ENCODE assay signal across 8 mouse cellular contexts in the genomic region with DNA sequence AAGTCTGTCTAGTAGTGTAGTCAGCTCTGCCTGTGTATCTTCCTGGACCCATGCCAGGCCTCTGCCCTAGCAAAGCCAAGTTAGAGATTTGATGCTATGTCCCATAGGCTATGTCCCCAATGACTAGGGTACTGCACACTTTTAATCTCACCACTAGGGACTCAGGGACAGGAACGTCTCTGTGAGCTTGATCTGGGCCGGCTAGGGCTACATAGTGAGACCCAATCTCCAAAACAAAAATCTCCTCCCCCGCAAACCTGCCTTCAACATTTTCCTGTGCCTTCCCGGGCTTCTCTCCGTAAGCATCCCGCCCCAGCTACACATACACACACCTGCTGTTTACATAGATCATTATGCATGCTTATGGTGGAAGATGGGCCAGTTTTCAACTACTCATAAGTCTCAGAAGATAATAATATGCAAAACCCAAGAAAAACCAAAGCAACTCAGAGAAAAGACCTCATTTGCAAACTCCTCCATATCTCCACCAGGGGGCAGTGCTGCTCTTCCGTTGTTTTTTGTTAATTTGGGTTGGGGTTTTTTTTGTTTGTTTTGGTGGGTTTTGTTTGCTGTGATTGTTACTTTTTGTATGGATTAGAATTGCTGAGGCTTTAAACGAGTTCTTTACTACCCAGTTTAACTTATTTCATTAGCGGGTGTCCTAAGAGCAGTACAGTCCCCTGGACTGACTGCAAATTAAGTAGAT. TPM values are rescaled to one million over a fixed set of nuclear protein-coding genes. Genes with fewer than 3 reads are reported as not detected.
DNase-seq lines count a peak whose midpoint lies in the region; ATAC-seq lines count a peak whose summit lies in the region.

No protein-coding gene starts in this region.

- no peak overlapping the region for H3K9ac ChIP-seq in lung, embryonic 15.5 days

- DNase-seq in cerebellum, postnatal 10 days = peak; percentile 39 to 58
- DNase-seq in cerebellum, adult 11 months = no peak
- no peak for DNase-seq in lung, postnatal 14 days
- DNase-seq in embryo, embryonic 10.5 days (ENCODE audit: low spot score) = peak; percentile 83
- DNase-seq in kidney, postnatal 10 days = peak; percentile 43
- DNase-seq in frontal cortex, postnatal 36 days (ENCODE audit: low spot score in 2 of 2) = no peak
- DNase-seq in urinary bladder, adult 18-20 months (ENCODE audit: low spot score in 2 of 2) = no peak

- no peak overlapping the region for H3K27ac ChIP-seq in lung, embryonic 15.5 days

- no peaks in the 10 kb centered on the region for H3K9me3 ChIP-seq in lung, embryonic 15.5 days

- no peak overlapping the region for H3K4me2 ChIP-seq in lung, embryonic 15.5 days

- 0 out of 2 replicates have a peak, but pooled peaks have one; percentile 27 for ATAC-seq in lung, embryonic 15.5 days (ENCODE audit: borderline replicate concordance, extremely low read depth, low FRiP score, low TSS enrichment)

- WGBS in lung, embryonic 15.5 days = 23% methylated on average over 9 of the region's 9 CpGs

- H3K27me3 ChIP-seq in lung, embryonic 15.5 days = no peaks in the 10 kb centered on the region

- H3K4me3 ChIP-seq in lung, embryonic 15.5 days = no peak overlapping the region

- no peaks in the 10 kb centered on the region for H3K36me3 ChIP-seq in lung, embryonic 15.5 days

- H3K4me1 ChIP-seq in lung, embryonic 15.5 days = no peaks in the 10 kb centered on the region

RNA-seq across cellular contexts. Expression of a gene that starts 54.7 kb away (rescaled TPM):
- polyA plus RNA-seq in lung, embryonic 15.5 days (2015; fragmentation: Nextera tagmentation; extraction: Ambion mirVana) = 50.4 and 51.9 TPM in 2 replicates

RNA-seq across cellular contexts. Expression of a gene that starts 55.0 kb away (rescaled TPM):
- 375 and 416 TPM in 2 replicates for polyA plus RNA-seq in lung, embryonic 15.5 days (2015; fragmentation: Nextera tagmentation; extraction: Ambion mirVana)

Comparison
In these comparisons a context has a peak if more than half of its experiments do, and no peak if none do; other contexts are left out.
1. DNase-seq: peak in cerebellum, postnatal 10 days (2 of 2), embryo, embryonic 10.5 days (single experiment) and kidney, postnatal 10 days (single experiment); none in cerebellum, adult 11 months (single experiment), lung, postnatal 14 days (single experiment), frontal cortex, postnatal 36 days (0 of 2) and urinary bladder, adult 18-20 months (0 of 2).